Mouse (Mus musculus) midbrain, embryonic 11.5 days (tissue): ENCODE results near the gene Ccr5. TPM values are rescaled to one million over a fixed set of nuclear protein-coding genes. Genes with fewer than 3 reads are reported as not detected.
A peak's percentile ranks its signal among the peaks of the same experiment; 100 is the strongest.
"Not testable (repeated sequence)": the region's sequence is repeated elsewhere in the genome, so short reads cannot be mapped to it uniquely, and the experiment has no call there.

ENCODE experiments used
- ATAC-seq: fragments of 200-750 bp; cut with Nextera tagmentation; 2 replicates; pipeline ENCODE4 v1.8.0; 2017; ENCODE audit warnings: moderate TSS enrichment, moderate library complexity; ENCODE audit not compliant: low FRiP score
- DNase-seq: peaks from one replicate; pipeline ENCODE4 v3.0.0; 2015; ENCODE audit warnings: low spot score; ENCODE audit errors: missing footprints
- H3K27ac ChIP-seq: fragments of 300-500 bp; sonication (generic); 2 replicates; pipeline ENCODE4 v1.5.1; 2014; ENCODE audit warnings: low read depth, low read length
- H3K27me3 ChIP-seq: fragments of 300-500 bp; sonication (generic); 2 replicates; pipeline ENCODE4 v1.6.1; 2014; ENCODE audit warnings: mild to moderate bottlenecking, low read length, moderate library complexity, mixed read lengths; ENCODE audit not compliant: control insufficient read depth, insufficient read depth
- H3K36me3 ChIP-seq: fragments of 300-500 bp; sonication (generic); 2 replicates; pipeline ENCODE4 v1.6.1; 2014; ENCODE audit warnings: mild to moderate bottlenecking, low read length, moderate library complexity, mixed read lengths; ENCODE audit not compliant: control insufficient read depth, insufficient read depth
- H3K4me1 ChIP-seq: fragments of 300-500 bp; sonication (generic); 2 replicates; pipeline ENCODE4 v1.6.1; 2014; ENCODE audit warnings: low read length; ENCODE audit not compliant: control insufficient read depth, insufficient read depth
- H3K4me2 ChIP-seq: fragments of 300-500 bp; sonication (generic); 2 replicates; pipeline ENCODE4 v1.6.1; 2014; ENCODE audit warnings: mild to moderate bottlenecking, moderate library complexity
- H3K4me3 ChIP-seq: fragments of 300-500 bp; sonication (generic); 2 replicates; pipeline ENCODE4 v1.5.1; 2014; ENCODE audit warnings: low read depth, low read length
- H3K9ac ChIP-seq: fragments of 300-500 bp; sonication (generic); 2 replicates; pipeline ENCODE4 v1.6.1; 2014; ENCODE audit warnings: low read length
- H3K9me3 ChIP-seq: fragments of 300-500 bp; sonication (generic); 2 replicates; pipeline ENCODE4 v1.6.1; 2016; ENCODE audit warnings: low read length; ENCODE audit not compliant: control insufficient read depth
- WGBS: fragments of 180-500 bp; shearing (Covaris S2); extraction: QIAGEN DNeasy Blood & Tissue Kit; methylation state at CpG from one replicate; pipeline ENCODE4 v1.1.7; 2014; 5-methylcytosine and 5-hydroxymethylcytosine counted together
- polyA plus RNA-seq: library from polyadenylated mRNA; unstranded; fragments of >200 nt; fragmentation: Nextera tagmentation; extraction: Ambion mirVana; gene quantifications from 2 replicates; pipeline ENCODE4 v1.2.1, GENCODE M21; 2014

The Ccr5 gene
- polyA plus RNA-seq, 1 experiment from 2014 or later = 0.15 TPM

GRCm38 (mm10) chr9:124128379-124128778 lies 7.0 kb downstream of the Ccr5 start:
- no peaks in the 10 kb centered on the region for H3K4me1 ChIP-seq
- H3K4me3 ChIP-seq = no peak overlapping the region
- H3K27ac ChIP-seq = no peak overlapping the region
- H3K36me3 ChIP-seq = no peaks in the 10 kb centered on the region
- H3K9me3 ChIP-seq = no peaks in the 10 kb centered on the region
- no peak; the same call in 1 of the 2 replicates for ATAC-seq
- 7% methylated on average over 1 of the region's 1 CpGs for WGBS
- H3K27me3 ChIP-seq = no peaks in the 10 kb centered on the region
- DNase-seq = peak; percentile 92
- no peak overlapping the region for H3K4me2 ChIP-seq
- H3K9ac ChIP-seq = no peak overlapping the region

GRCm38 (mm10) chr9:124132899-124133298 lies 11.6 kb downstream of the Ccr5 start:
- H3K4me1 ChIP-seq, H3K27me3 ChIP-seq, ATAC-seq, H3K4me3 ChIP-seq, H3K27ac ChIP-seq, H3K9ac ChIP-seq, H3K4me2 ChIP-seq, DNase-seq, H3K36me3 ChIP-seq, H3K9me3 ChIP-seq: not testable (repeated sequence)
- 86% methylated on average over 2 of the region's 2 CpGs for WGBS

GRCm38 (mm10) chr9:124134919-124135318 lies 13.6 kb downstream of the Ccr5 start:
- H3K4me3 ChIP-seq, H3K9ac ChIP-seq, H3K36me3 ChIP-seq, H3K4me1 ChIP-seq, H3K27me3 ChIP-seq, DNase-seq, H3K27ac ChIP-seq, ATAC-seq, H3K9me3 ChIP-seq, H3K4me2 ChIP-seq: not testable (repeated sequence)
- 86% methylated on average over 1 of the region's 1 CpGs for WGBS

- Histone ChIP-seq H3K9ac (no peak overlapping the region), H3K9me3 (no peaks in the 10 kb centered on the region), H3K36me3 (no peaks in the 10 kb centered on the region), H3K27me3 (no peaks in the 10 kb centered on the region), H3K4me2 (no peak overlapping the region), H3K4me3 (no peak overlapping the region), H3K27ac (no peak overlapping the region), H3K4me1 (no peaks in the 10 kb centered on the region)
- ATAC-seq (no peak), DNase-seq (no peak)
- WGBS = 82% methylated on average over 11 of the region's 11 CpGs
Observed at GRCm38 (mm10) chr9:124137619-124138018, 16.3 kb downstream of the Ccr5 start.

GRCm38 (mm10) chr9:124138055-124138775 lies 16.9 kb downstream of the Ccr5 start:
- WGBS = 57% methylated on average over 4 of the region's 4 CpGs

GRCm38 (mm10) chr9:124143678-124144077 lies 22.3 kb downstream of the Ccr5 start:
- no peak overlapping the region for H3K4me2 ChIP-seq
- no peak overlapping the region for H3K27ac ChIP-seq
- H3K4me1 ChIP-seq = no peaks in the 10 kb centered on the region
- H3K27me3 ChIP-seq = no peaks in the 10 kb centered on the region
- H3K9ac ChIP-seq = no peak overlapping the region
- no peak for ATAC-seq
- WGBS = 93% methylated on average over 1 of the region's 1 CpGs
- DNase-seq = no peak
- no peak overlapping the region for H3K4me3 ChIP-seq
- H3K9me3 ChIP-seq = no peaks in the 10 kb centered on the region
- no peaks in the 10 kb centered on the region for H3K36me3 ChIP-seq

More at GRCm38 (mm10) chr9:124138055-124138775, 16.9 kb downstream of the Ccr5 start:
- Histone ChIP-seq H3K36me3 (no peaks in the 10 kb centered on the region), H3K9ac (no peak overlapping the region), H3K27me3 (no peaks in the 10 kb centered on the region), H3K4me2 (no peak overlapping the region), H3K4me1 (no peaks in the 10 kb centered on the region), H3K27ac (no peak overlapping the region), H3K4me3 (no peak overlapping the region), H3K9me3 (no peaks in the 10 kb centered on the region)
- ATAC-seq (no peak), DNase-seq (no peak)

GRCm38 (mm10) chr9:124146307-124146706 lies 25.0 kb downstream of the Ccr5 start:
- no peak for ATAC-seq
- H3K4me1 ChIP-seq = no peaks in the 10 kb centered on the region

More at GRCm38 (mm10) chr9:124146307-124146706, 25.0 kb downstream of the Ccr5 start:
- Histone ChIP-seq H3K27ac (no peak overlapping the region), H3K27me3 (no peaks in the 10 kb centered on the region), H3K9ac (no peak overlapping the region), H3K36me3 (no peaks in the 10 kb centered on the region), H3K4me2 (no peak overlapping the region), H3K4me3 (no peak overlapping the region), H3K9me3 (no peaks in the 10 kb centered on the region)
- no peak for DNase-seq

Other genes starting within 250 kb of the Ccr5 start
- 1.4 and 2.0 TPM in 2 replicates for gene Ccr1, start 152.9 kb upstream of the Ccr5 start, polyA plus RNA-seq
- not detected in 2 replicates for gene Ccr1l1, start 143.1 kb upstream of the Ccr5 start, polyA plus RNA-seq
- gene Ccr3, start 99.6 kb upstream of the Ccr5 start, polyA plus RNA-seq = not detected in 2 replicates
- 0.33 and 0.37 TPM in 2 replicates for gene Ccr2, start 19.6 kb upstream of the Ccr5 start, polyA plus RNA-seq
- 6.0 and 7.1 TPM in 2 replicates for gene 2010315B03Rik, start 191.2 kb downstream of the Ccr5 start, polyA plus RNA-seq